Mouse (Mus musculus): ENCODE data around the gene Gas8.
"Not testable (repeated sequence)": the region's sequence is repeated elsewhere in the genome, so short reads cannot be mapped to it uniquely, and the experiment has no call there.

Gas8 gene

GRCm38 (mm10) chr8:123518667-123519066 lies at the start of gene Gas8:
Gas8 (plus strand) TSS chr8:123518834.
- DNase-seq (ENCODE audit: low spot score in 2 of 2) = peak; percentile 33 to 63

GRCm38 (mm10) chr8:123472991-123473390 lies 45.6 kb upstream of the Gas8 start:
- DNase-seq (ENCODE audit: low spot score in 2 of 2) = not testable (repeated sequence)

GRCm38 (mm10) chr8:123474549-123474948 lies 44.1 kb upstream of the Gas8 start:
- not testable (repeated sequence) for DNase-seq (ENCODE audit: low spot score in 2 of 2)

- DNase-seq (ENCODE audit: low spot score in 2 of 2) = no peak
Observed at GRCm38 (mm10) chr8:123476911-123477736, 41.5 kb upstream of the Gas8 start.

GRCm38 (mm10) chr8:123477737-123478258 lies 40.8 kb upstream of the Gas8 start, which contains the start of gene Afg3l1:
Afg3l1 (plus strand) TSS chr8:123477903.
- DNase-seq (ENCODE audit: low spot score in 2 of 2) = peak; percentile 84 to 88

GRCm38 (mm10) chr8:123478456-123479218 lies 40.0 kb upstream of the Gas8 start:
- no peak for DNase-seq (ENCODE audit: low spot score in 2 of 2)

- DNase-seq (ENCODE audit: low spot score in 2 of 2) = no peak
Observed at GRCm38 (mm10) chr8:123482627-123483026, 36.0 kb upstream of the Gas8 start.

GRCm38 (mm10) chr8:123491280-123492075 lies 27.2 kb upstream of the Gas8 start:
- no peak for DNase-seq (ENCODE audit: low spot score in 2 of 2)

GRCm38 (mm10) chr8:123492898-123493297 lies 25.7 kb upstream of the Gas8 start:
- DNase-seq (ENCODE audit: low spot score in 2 of 2) = no peak

- DNase-seq (ENCODE audit: low spot score in 2 of 2) = no peak
Observed at GRCm38 (mm10) chr8:123497699-123498098, 20.9 kb upstream of the Gas8 start.

- no peak for DNase-seq (ENCODE audit: low spot score in 2 of 2)
Observed at GRCm38 (mm10) chr8:123498963-123499362, 19.7 kb upstream of the Gas8 start.

GRCm38 (mm10) chr8:123499556-123499955 lies 19.1 kb upstream of the Gas8 start:
- no peak for DNase-seq (ENCODE audit: low spot score in 2 of 2)

- no peak for DNase-seq (ENCODE audit: low spot score in 2 of 2)
Observed at GRCm38 (mm10) chr8:123502192-123502591, 16.4 kb upstream of the Gas8 start.

- no peak for DNase-seq (ENCODE audit: low spot score in 2 of 2)
Observed at GRCm38 (mm10) chr8:123503801-123504467, 14.7 kb upstream of the Gas8 start.

- no peak for DNase-seq (ENCODE audit: low spot score in 2 of 2)
Observed at GRCm38 (mm10) chr8:123504591-123505195, 13.9 kb upstream of the Gas8 start.

- DNase-seq (ENCODE audit: low spot score in 2 of 2) = no peak
Observed at GRCm38 (mm10) chr8:123505267-123505666, 13.4 kb upstream of the Gas8 start.

- DNase-seq (ENCODE audit: low spot score in 2 of 2) = no peak
Observed at GRCm38 (mm10) chr8:123505695-123506094, 12.9 kb upstream of the Gas8 start.

- DNase-seq (ENCODE audit: low spot score in 2 of 2) = no peak
Observed at GRCm38 (mm10) chr8:123507153-123507552, 11.5 kb upstream of the Gas8 start.

- no peak for DNase-seq (ENCODE audit: low spot score in 2 of 2)
Observed at GRCm38 (mm10) chr8:123510819-123511218, 7.8 kb upstream of the Gas8 start.

GRCm38 (mm10) chr8:123514136-123514535 lies 4.5 kb upstream of the Gas8 start:
- DNase-seq (ENCODE audit: low spot score in 2 of 2) = no peak

Measured in spleen, postnatal 14 days (tissue).